Mouse (Mus musculus): ENCODE data around the gene Slc41a2.

- TF ChIP-seq CTCF (IDR thresholded peaks at IDR 0.05; ENCODE audit: low read depth) (no peak), EP300 (IDR thresholded peaks at IDR 0.05; ENCODE audit: low read depth) (no peak)
These were observed 146.2 kb downstream of the Slc41a2 start for GRCm38 (mm10) chr10:83191476-83191875.

All from liver, postnatal 0 days (tissue).